Mouse (Mus musculus) gonadal fat pad, adult 2 months (tissue): ENCODE results near the gene Lipn. TPM values are rescaled to one million over a fixed set of nuclear protein-coding genes. Genes with fewer than 3 reads are reported as not detected.

Experiments used
- polyA plus RNA-seq: library from polyadenylated mRNA; depleted of rRNA; stranded (reverse); fragments of >200 nt; gene quantifications from 2 replicates; pipeline ENCODE4 v1.2.3, GENCODE M21; 2012; rRNA removed

Lipn gene
- polyA plus RNA-seq, 1 experiment = not detected

Other genes with a start within 250 kb of the Lipn start
- gene Lipf, start 106.2 kb upstream of the Lipn start, polyA plus RNA-seq = 1.5 and 2.1 TPM in 2 replicates
- 0.77 and 1.00 TPM in 2 replicates for gene Lipk, start 59.1 kb upstream of the Lipn start, polyA plus RNA-seq
- gene Lipm, start 33.6 kb downstream of the Lipn start, polyA plus RNA-seq = not detected in 2 replicates
- 2.5 and 2.8 TPM in 2 replicates for gene Ankrd22, start 98.7 kb downstream of the Lipn start, polyA plus RNA-seq
- 4.2 and 5.0 TPM in 2 replicates for gene Stambpl1, start 124.9 kb downstream of the Lipn start, polyA plus RNA-seq
- gene Acta2, start 188.2 kb downstream of the Lipn start, polyA plus RNA-seq = 1,153 and 1,418 TPM in 2 replicates
- 8.7 and 10.9 TPM in 2 replicates for gene Fas, start 223.3 kb downstream of the Lipn start, polyA plus RNA-seq